Mouse (Mus musculus) layer of hippocampus, postnatal 36 days (tissue): Measurements from ENCODE around the gene Ep300. TPM values are rescaled to one million over a fixed set of nuclear protein-coding genes. Genes with fewer than 3 reads are reported as not detected.
"Not testable (repeated sequence)": the region's sequence is repeated elsewhere in the genome, so short reads cannot be mapped to it uniquely, and the experiment has no call there.

Experiments used
- DNase-seq, 2 experiments: peaks; one replicate each; pipeline ENCODE4 v3.0.0; 2022
- microRNA-seq, 2 experiments: library from miRNA; unstranded; fragments of <30 nt; microRNA quantifications; one replicate each; pipeline ENCODE4 v1.2.0; 2021
- total RNA-seq, 2 experiments: library from RNA; stranded (reverse); gene quantifications; 2 replicates each; pipeline ENCODE4 v1.2.3; 2021

The Ep300 gene
- total RNA-seq, 2 experiments from 2014 or later, result 67.8 to 76.0 TPM

- DNase-seq, result not testable (repeated sequence)
Observed at GRCm38 (mm10) chr15:81701350-81701749, 116.2 kb downstream of the Ep300 start.

Small RNAs within 50 kb of the gene (microRNA-seq; reads per million reads assigned to microRNA genes)
- gene Gm23880, result 0 to 0.30 reads per million in 2 experiments

Other genes with a start within 250 kb of the Ep300 start
- gene Slc25a17, start 224.5 kb upstream of the Ep300 start, total RNA-seq, result 10 to 100 TPM; 39.8 to 44.0 TPM
- gene St13, start 185.3 kb upstream of the Ep300 start, total RNA-seq, result 100 to 1,000 TPM; 177 to 181 TPM
- gene Xpnpep3, start 185.2 kb upstream of the Ep300 start, total RNA-seq, result 10 to 100 TPM; 17.3 to 18.0 TPM
- not detected for gene Dnajb7, start 177.1 kb upstream of the Ep300 start, total RNA-seq
- 100 to 1,000 TPM; 137 TPM for gene Rbx1, start 119.1 kb upstream of the Ep300 start, total RNA-seq
- gene L3mbtl2, start 78.5 kb downstream of the Ep300 start, total RNA-seq, result 10 to 100 TPM; 34.6 to 37.5 TPM
- gene Chadl, start 111.9 kb downstream of the Ep300 start, total RNA-seq, result 10 to 100 TPM; 11.5 to 12.6 TPM
- gene Zc3h7b, start 159.7 kb downstream of the Ep300 start, total RNA-seq, result 100 to 1,000 TPM; 129 to 141 TPM
- gene Rangap1, start 160.2 kb downstream of the Ep300 start, total RNA-seq, result 100 to 1,000 TPM; 158 to 165 TPM
- gene Tef, start 217.1 kb downstream of the Ep300 start, total RNA-seq, result 100 to 1,000 TPM; 300 to 307 TPM